Mouse (Mus musculus) CH12F3 (cell line): ENCODE data around the gene Mapk12.

ENCODE experiments used
- in situ Hi-C: fragments of 300-500 bp; cut with MboI; formaldehyde crosslinking; loops from 2 replicates; pipeline ENCODE4 v1.14.3; 2020; ENCODE audit warnings: low sequenced_read_pairs

Mapk12 gene

DNA sequence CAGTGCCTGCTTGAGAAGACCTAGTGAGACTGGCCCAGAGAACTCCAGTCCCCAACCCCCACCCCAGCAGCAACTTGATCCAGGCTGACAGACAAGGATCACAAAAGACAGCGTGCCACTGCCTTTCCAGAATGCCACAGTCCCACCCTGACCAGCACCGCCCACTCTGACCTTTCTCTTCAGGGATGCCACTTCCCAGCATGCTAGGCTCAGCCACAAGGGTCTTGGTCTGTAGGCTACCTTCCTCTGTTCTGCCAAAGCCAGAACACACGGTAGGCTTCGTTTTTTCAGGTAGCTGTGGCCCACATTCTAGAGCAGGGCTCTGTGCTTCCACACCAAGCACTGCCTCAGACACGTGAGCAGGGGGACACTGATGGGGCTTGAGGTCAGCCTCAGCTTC lies 37.9 kb downstream of the Mapk12 start:
- in situ Hi-C loops = no loop called here

DNA sequence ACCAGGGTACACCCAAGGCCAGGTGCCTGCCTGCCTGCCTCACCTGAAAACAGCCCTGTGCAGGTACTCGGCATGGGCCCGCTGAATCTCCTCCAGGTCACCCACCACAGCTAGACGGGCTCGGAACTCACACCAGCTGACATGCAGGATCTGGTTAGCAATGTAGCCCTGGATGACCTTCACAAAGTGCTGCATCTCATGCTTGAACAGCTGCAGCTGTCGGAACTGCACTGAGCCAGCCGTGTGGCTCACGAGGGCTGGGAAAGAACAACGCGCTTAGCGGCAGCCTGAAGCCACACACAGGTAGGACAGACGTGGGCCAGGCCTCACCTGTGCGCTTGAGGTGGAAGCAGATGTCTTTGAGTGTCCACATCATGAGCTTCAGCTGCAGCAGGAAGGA lies 39.7 kb downstream of the Mapk12 start:
- in situ Hi-C loops = no loop called here

DNA sequence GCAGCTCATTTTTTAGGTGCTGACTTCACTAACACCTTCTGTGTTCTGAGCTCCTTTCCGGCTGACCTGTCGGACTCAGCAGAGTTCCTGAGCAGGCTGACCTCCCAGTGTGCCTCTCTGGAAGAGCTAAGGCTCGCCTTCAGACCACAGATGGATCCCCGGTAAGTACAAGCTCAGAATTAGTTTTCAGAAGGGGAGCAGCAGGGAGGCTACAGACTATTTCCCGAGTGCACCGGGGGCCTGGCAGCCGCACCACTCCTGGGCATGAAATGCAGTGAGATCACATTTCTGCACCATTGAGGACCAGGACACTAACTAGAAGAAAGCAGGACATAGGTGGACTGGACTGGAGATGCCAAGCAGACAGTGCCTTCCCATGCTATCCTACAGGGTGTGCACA lies 41.9 kb downstream of the Mapk12 start:
- in situ Hi-C loops = no loop called here

DNA sequence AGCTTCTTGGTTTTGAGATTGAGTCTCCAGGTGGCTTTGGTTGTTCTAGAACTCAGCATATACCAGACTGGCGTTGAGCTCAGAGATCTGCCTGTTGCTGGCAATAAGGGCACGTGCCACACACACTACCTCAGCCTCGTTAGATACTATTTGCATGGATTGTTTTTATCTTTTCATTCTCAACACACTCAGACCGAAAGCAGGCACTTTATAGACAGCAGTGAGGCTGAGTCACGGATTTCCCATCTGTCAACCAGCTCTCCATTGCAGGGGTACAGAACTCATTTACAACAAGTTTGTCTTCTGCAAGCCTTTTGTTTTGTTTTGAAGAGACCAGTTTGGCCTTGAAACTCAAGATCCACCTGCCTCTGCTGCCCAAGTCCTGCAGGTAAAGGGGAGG lies 43.1 kb downstream of the Mapk12 start:
- in situ Hi-C loops = no loop called here

DNA sequence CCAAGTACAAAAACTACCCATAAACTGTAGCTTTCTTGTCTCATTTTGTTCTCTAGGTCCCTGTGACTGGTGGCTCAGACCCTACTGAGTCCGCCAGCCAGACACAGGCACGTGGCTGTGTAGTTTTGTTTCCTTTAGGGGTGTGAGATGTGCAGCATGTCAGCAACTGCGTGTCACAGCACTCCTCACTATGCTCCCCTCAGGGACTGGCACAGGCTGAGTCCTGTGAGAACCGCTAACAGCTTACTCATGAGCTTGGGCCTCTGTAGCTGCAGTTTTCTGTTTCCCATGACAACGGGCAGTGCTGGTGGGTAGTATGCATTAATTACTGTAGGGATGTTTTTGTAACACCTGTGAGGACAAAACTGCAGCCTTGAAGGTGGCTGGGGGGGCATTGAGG lies 48.3 kb downstream of the Mapk12 start:
- in situ Hi-C loops = no loop called here

DNA sequence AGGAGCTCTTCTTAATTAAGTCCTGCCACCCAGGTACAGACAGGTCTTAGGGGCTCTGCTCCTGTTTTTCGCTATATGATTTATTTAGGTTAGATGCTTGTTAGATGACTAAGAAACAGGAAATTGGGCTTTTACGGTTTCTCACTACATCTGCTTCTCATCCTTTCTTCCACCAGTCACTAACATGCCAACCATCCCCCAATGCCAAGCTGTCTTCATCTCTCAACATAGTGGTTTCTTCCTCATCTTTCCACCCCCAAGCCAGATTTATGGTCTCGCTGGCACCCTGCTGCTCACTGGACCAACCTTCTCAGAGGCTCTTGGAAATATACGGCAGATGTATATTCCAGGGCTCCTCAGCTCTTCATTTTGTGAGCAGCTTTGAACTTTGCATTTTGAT lies 49.8 kb downstream of the Mapk12 start:
- in situ Hi-C loops = no loop called here

DNA sequence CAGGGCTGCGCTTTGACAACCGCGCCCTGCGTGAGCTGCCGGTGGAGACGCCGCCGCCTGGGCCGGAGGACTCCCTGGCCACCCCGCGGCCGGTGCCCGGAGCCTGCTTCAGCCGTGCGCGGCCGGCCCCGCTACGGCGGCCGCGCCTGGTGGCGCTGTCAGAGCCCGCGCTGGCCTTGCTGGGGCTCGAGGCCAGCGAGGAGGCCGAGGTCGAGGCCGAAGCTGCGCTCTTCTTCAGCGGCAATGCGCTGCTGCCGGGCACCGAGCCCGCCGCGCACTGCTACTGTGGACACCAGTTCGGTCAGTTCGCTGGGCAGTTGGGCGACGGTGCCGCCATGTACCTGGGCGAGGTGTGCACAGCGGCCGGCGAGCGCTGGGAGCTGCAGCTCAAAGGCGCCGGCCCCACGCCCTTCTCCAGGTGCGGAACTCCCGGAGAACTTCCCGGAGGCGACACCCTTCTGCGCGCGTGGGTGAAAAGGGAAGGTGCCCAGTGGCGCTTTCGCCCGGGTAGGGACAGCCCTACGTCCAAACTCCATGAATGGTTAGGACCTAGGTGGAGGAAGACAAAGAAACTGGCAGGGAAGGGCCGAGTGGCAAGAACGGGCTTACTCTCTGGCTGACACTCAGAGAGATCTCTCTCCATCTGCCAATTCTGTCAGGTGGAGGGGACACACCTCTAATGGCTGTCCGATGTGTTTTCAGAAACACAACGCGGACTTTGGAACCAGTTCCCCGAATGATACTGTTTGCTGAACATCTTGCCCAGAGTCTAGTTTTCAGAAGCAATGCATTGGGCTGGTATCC lies 51.1 kb downstream of the Mapk12 start:
- in situ Hi-C loops = no loop called here

DNA sequence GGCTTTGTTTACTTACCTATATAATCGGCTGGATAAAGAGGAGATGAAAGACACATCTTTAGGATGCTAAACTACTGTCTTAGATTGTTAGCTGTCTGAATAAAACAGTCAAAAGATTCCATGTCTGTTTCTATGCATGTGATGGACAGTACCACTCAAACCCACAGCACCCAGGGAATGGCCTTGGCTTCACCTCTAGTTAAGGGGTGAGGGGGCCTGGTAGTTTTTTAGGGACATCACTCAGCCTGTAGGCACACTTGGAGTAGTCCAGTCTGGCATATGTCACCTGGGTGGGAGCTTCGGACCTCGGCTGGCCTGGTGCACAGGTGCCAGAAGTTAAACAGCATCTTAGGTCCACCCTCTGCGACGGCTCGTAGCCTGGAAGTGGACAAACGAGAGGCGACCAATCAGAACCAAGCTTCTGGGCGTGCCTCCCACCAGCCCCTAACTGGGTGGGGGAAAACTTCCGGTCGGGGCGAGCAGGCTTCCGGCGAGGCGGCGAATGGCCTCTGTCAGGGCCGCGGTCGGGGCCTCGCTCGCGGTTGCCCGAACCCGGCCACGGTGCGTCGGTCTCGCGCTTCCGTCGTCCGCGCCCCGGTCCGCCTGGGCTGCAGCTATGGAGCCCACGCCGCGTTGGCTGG lies 51.8 kb downstream of the Mapk12 start, which contains the start of gene Selenoo:
Selenoo (plus strand) TSS at position 478 of the 641 bp plus-strand sequence.
- in situ Hi-C loops = no loop called here

DNA sequence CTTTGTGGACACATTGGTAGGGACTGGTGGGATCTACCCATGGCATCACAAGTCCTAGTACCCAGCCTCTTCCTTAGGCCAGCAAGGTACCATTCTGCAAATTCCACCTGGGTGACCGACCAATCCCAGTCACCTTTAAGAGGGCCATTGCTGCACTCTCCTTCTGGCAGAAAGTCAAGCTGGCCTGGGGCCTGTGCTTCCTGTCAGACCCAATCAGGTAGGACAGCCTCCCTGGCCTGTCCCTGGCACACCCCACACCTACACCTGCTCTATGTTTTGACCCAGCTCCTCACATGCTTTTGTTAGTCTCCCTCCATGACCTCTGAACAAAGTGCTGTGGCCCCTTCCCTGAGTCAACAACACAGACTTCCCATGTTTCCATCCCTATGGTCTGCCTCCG lies 55.7 kb downstream of the Mapk12 start:
- in situ Hi-C loops = no loop called here

DNA sequence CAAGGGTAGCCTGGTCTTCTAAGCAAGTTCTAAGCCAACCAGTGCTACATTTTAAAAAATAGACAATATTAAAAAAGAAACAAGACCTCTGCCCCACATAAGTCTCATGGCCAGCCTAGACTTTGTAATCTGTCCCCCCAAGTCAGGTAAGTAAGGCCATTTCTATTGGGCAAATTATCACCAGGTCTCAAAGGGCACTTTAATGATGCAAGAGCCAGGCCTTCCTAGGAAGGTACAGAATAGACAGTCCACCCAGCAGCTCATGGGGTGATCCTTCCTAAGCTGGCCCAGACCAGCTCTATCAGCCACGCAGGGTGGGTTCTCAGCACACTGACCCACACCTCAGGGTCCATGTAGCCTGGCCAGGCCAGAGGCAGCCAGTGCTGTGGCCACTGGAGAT lies 56.6 kb downstream of the Mapk12 start:
- in situ Hi-C loops = no loop called here
